Mouse (Mus musculus) adrenal gland, adult 10 weeks (tissue): Measurements from ENCODE around the gene Trim30d. TPM values are rescaled to one million over a fixed set of nuclear protein-coding genes. Genes with fewer than 3 reads are reported as not detected.

Experiments used
- polyA plus RNA-seq: library from polyadenylated mRNA; stranded (reverse); fragments of 350-450 nt; fragmentation: Illumina TruSeq; extraction: RNeasy Lipid Tissue Mini Kit (QIAGEN cat#74804); gene quantifications from one replicate; pipeline ENCODE4 v1.2.3, GENCODE M21; 2014; ENCODE audit warnings: low read depth, low replicate concordance

Trim30d gene
- polyA plus RNA-seq, result 77.6 TPM

DNA sequence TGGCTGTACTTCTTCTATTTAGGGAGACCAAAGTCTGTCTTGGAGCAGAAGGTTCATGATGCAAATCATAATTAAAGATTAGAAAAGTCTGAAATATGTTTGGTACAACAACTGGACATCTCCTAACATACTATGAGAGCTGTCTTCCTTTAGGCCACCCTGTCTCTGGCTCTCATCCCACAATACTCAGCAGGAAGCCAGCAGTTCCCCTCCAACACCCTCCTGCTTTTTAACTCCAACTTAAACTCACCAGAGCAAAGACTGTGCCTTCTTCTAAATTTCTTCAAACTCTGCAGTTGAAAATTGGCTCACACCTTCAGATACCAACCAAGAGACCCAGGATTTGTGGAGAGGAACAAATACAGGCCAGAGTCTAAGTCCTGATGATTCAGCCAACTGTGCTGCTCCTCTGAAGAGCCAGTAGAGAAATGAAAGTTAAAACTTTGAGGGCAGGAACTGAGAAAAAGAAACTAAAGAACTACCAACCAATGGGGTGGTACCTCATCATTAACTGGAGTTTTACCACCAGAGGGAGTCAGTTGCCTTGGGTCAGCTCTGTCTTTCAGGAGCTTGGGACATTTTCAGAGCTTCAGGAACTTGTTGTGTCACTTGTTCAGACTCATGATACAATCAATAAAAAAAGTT is at the start of gene Trim30d:
Gene Trim30d, minus strand, starts transcription at position 429 of the 645 bp plus-strand sequence.

GRCm38 (mm10) chr7:104549833-104550232 is 42.2 kb upstream of the Trim30d start, which contains the start of gene Olfr651:
Gene Olfr651, plus strand, starts transcription at chr7:104550133.

DNA sequence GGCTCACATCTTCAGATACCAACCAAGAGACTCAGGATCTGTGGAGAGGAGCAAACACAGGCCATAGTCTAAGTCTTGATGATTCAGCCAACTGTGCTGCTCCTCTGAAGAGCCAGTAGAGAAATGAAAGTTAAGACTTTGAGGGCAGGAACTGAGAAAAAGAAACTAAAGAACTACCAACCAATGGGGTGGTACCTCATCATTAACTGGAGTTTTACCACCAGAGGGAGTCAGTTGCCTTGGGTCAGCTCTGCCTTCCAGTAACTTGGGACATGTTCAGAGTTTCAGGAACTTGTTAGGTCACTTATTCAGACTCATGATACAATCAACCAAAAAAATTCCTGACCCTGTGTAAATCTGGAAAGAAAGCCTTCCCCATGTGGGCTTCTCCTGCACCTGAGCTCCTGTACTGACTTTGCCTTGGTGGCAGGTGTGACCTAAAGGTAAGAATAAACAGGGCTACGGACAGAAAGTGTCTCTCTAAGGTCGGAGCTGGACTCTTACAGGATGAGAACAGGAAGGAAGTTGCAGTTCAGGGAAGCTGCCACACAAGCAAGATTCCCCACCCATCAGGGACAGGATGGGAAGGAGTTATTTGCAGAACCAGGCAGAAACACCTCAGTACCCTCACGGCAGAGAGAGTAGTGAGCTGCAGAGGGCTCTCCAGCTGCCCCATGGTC is 42.4 kb downstream of the Trim30d start, which contains the start of gene Trim30a:
Gene Trim30a, minus strand, starts transcription at position 129 of the 680 bp plus-strand sequence.

Other genes with a start within 250 kb of the Trim30d start
- gene Trim5, start 219.8 kb downstream of the Trim30d start, polyA plus RNA-seq, result 11.2 TPM
- 44.0 TPM for gene Trim12a, start 192.4 kb downstream of the Trim30d start, polyA plus RNA-seq
- not detected for gene Trim34b, start 178.4 kb downstream of the Trim30d start, polyA plus RNA-seq
- 52.3 TPM for gene Trim12c, start 154.5 kb downstream of the Trim30d start, polyA plus RNA-seq
- gene Trim30b, start 138.0 kb downstream of the Trim30d start, polyA plus RNA-seq, result 0.58 TPM
- not detected for gene Trim30c, start 107.0 kb downstream of the Trim30d start, polyA plus RNA-seq
- gene Trim30a, start 42.7 kb downstream of the Trim30d start, polyA plus RNA-seq, result 72.7 TPM
- not detected for gene Olfr651, start 42.3 kb upstream of the Trim30d start, polyA plus RNA-seq
- gene Olfr652, start 53.1 kb upstream of the Trim30d start, polyA plus RNA-seq, result not detected
- gene Olfr653, start 69.5 kb upstream of the Trim30d start, polyA plus RNA-seq, result not detected
- gene Olfr654, start 79.2 kb upstream of the Trim30d start, polyA plus RNA-seq, result not detected
- not detected for gene Olfr655, start 93.9 kb upstream of the Trim30d start, polyA plus RNA-seq
- not detected for gene Olfr656, start 106.1 kb upstream of the Trim30d start, polyA plus RNA-seq
- not detected for gene Olfr657, start 116.9 kb upstream of the Trim30d start, polyA plus RNA-seq
- gene Olfr658, start 139.5 kb upstream of the Trim30d start, polyA plus RNA-seq, result not detected
- gene Olfr659, start 158.9 kb upstream of the Trim30d start, polyA plus RNA-seq, result not detected
- not detected for gene Olfr661, start 178.7 kb upstream of the Trim30d start, polyA plus RNA-seq